Mouse (Mus musculus): ENCODE measurements around the gene Tns1. TPM values are rescaled to one million over a fixed set of nuclear protein-coding genes. Genes with fewer than 3 reads are reported as not detected.

The Tns1 gene
- polyA plus RNA-seq, 1 experiment from 2014 or later = 20.3 TPM

DNA sequence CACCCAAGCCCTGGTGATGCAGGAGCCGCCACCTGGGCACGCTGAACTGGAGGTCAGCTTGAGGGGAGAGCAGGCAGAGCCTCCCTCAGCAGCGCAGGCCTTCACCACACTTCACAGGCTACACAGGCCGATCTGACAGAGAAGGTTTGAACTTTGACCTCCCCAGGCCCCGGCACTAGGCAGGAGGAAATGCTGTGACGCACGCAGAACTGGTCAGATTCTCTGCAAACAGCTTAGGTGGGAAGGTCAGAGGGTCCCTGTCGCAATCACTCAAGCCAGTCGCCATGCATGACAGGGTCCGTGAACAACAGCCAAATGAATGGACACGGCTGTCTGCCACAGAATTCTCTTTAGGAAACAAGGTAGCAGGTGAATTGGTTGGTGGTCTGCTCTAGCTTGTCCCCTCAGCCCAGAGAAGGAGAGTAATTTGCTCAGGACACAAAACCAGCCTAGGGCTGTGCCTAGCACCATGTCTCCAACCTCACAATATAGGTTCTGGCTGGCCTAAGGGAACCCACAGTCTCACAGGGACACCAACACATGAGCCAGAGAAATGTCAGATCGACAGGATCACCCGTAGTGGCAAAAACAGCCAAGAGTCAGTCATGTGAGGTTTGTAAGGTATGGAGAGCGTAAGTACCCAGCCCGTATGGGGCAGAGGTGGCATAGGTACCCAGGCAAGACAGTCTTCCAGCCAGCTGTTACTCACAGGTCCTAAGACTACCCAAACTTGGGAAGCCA lies 194.9 kb downstream of the Tns1 start:
- H3K27ac ChIP-seq (replicated peaks) = no peak overlapping the region; the same call in 1 of the 2 replicates
- WGBS (ENCODE audit: insufficient replicate concordance) = 66% methylated on average over 15 of the region's 15 CpGs
- peaks cover 23% of the 10 kb centered on the region; the same call in 1 of the 2 replicates for H3K4me1 ChIP-seq (replicated peaks)
- H3K36me3 ChIP-seq (replicated peaks) = peaks cover 36% of the 10 kb centered on the region
- H3K4me2 ChIP-seq = no peak overlapping the region
- no peak overlapping the region for H3K4me3 ChIP-seq (replicated peaks)
- H3K9me3 ChIP-seq (replicated peaks) = no peaks in the 10 kb centered on the region
- H3K27me3 ChIP-seq = no peaks in the 10 kb centered on the region
- ATAC-seq (ENCODE audit: insufficient read depth) = peak; percentile 66
- H3K9ac ChIP-seq = no peak overlapping the region

DNA sequence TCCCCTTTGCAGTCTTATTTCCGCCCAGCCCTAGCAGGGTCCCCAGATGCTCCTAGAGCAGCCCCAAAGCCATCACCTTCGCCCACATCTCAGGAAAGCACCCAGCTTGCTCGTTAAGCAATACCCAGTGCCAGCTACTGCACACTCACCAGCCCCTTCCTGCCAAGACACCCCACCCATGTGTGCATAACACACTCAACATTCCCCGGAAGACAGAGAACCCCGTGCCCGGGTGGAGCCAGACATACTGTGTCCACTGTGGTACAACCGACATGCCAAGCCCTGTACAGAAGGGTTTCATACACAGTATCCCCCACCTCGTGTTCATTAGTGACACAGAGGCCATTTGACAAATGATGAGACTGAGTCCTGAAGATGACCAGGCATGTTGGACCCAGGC lies 195.9 kb downstream of the Tns1 start:
- Histone ChIP-seq H3K9ac (no peak overlapping the region), H3K9me3 (replicated peaks) (no peaks in the 10 kb centered on the region), H3K27me3 (no peaks in the 10 kb centered on the region), H3K27ac (replicated peaks) (no peak overlapping the region), H3K36me3 (replicated peaks) (peaks cover 46% of the 10 kb centered on the region), H3K4me3 (replicated peaks) (no peak overlapping the region), H3K4me2 (0 out of 2 replicates have a peak overlapping the region, but pooled peaks have one; percentile 3), H3K4me1 (replicated peaks) (peaks cover 23% of the 10 kb centered on the region; the same call in 1 of the 2 replicates)
- ATAC-seq (ENCODE audit: insufficient read depth) = no peak
- WGBS (ENCODE audit: insufficient replicate concordance) = 71% methylated on average over 8 of the region's 8 CpGs

DNA sequence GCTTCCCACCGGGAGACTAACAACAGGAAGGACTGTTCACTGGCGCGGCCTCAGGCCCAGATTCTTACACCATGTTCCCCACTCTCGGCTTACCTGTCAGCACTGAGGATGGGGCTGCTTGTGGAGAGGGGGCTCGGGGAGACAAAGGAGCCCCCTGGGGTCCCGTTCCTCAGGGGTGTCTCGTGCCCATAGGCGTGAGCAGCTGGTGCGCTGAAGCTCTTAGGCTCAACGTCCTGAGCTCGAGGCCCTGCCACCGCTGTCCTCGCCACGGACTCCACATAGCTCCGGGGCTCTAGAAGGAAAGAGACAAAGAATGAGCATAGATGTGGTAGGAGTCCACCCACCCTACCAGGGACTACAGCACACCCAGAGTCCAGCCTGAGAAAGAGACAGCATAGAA lies 196.4 kb downstream of the Tns1 start:
- Histone ChIP-seq H3K27ac (replicated peaks) (no peak overlapping the region), H3K27me3 (no peaks in the 10 kb centered on the region), H3K4me3 (replicated peaks) (no peak overlapping the region), H3K4me1 (replicated peaks) (peaks cover 23% of the 10 kb centered on the region; the same call in 1 of the 2 replicates), H3K9ac (no peak overlapping the region), H3K9me3 (replicated peaks) (no peaks in the 10 kb centered on the region), H3K4me2 (no peak overlapping the region), H3K36me3 (replicated peaks) (peaks cover 52% of the 10 kb centered on the region)
- WGBS (ENCODE audit: insufficient replicate concordance) = 78% methylated on average over 15 of the region's 15 CpGs
- no peak for ATAC-seq (ENCODE audit: insufficient read depth)

- Histone ChIP-seq H3K36me3 (replicated peaks) (peaks cover 67% of the 10 kb centered on the region), H3K27me3 (no peaks in the 10 kb centered on the region), H3K9ac (no peak overlapping the region), H3K9me3 (replicated peaks) (no peaks in the 10 kb centered on the region), H3K27ac (replicated peaks) (no peak overlapping the region), H3K4me2 (no peak overlapping the region), H3K4me3 (replicated peaks) (no peak overlapping the region), H3K4me1 (replicated peaks) (0 out of 2 replicates have a peak, but pooled peaks cover 18% of the 10 kb centered on the region)
- 68% methylated on average over 7 of the region's 7 CpGs for WGBS (ENCODE audit: insufficient replicate concordance)
- no peak for ATAC-seq (ENCODE audit: insufficient read depth)
Observed at GRCm38 (mm10) chr1:73926279-73926678, 198.0 kb downstream of the Tns1 start.

DNA sequence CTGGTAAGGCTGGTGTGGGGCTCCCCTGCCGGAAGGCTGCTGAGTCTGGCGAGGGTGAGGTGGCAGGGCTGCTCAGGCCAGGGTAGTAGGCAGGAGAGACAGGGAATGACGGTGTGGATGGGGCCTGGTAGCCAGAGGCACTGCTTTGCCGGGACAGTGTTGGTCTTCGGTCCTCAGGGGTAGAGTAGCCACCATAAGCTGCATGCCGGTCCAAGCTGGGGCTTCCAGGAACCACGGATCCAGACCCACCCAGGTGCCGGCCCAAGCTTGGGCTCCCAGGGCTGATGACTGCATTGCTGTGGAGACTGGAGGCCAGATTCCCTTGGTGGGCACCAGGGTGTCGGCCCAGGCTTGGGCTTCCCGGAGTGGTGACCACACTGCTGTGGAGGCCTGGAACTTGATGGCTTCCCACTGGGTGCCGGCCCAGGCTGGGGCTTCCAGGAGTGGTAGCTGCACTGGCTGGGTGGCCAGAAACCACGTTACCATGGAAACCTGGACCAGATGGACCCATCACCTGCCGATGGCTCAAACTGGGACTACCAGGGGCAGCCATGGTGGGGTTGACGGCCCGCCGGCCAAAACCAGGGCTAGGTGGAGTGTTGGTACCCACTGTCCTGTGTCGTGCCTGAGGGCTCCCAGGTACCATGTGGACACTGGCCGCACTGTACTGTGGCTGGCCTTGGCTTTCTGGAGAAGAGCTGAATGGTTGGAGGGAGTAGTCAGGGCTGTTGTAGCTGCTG lies 199.2 kb downstream of the Tns1 start:
- Histone ChIP-seq H3K36me3 (replicated peaks) (peaks cover 80% of the 10 kb centered on the region), H3K4me3 (replicated peaks) (no peak overlapping the region), H3K4me2 (no peak overlapping the region), H3K9me3 (replicated peaks) (no peaks in the 10 kb centered on the region), H3K27me3 (no peaks in the 10 kb centered on the region), H3K9ac (no peak overlapping the region), H3K4me1 (replicated peaks) (0 out of 2 replicates have a peak, but pooled peaks cover 13% of the 10 kb centered on the region), H3K27ac (replicated peaks) (no peak overlapping the region)
- ATAC-seq (ENCODE audit: insufficient read depth) = no peak
- WGBS (ENCODE audit: insufficient replicate concordance) = 84% methylated on average over 18 of the region's 18 CpGs

GRCm38 (mm10) chr1:73924210-73924609 lies 200.0 kb downstream of the Tns1 start:
- H3K4me3 ChIP-seq (replicated peaks) = no peak overlapping the region
- 0 out of 2 replicates have a peak, but pooled peaks cover 7% of the 10 kb centered on the region for H3K4me1 ChIP-seq (replicated peaks)
- H3K27ac ChIP-seq (replicated peaks) = no peak overlapping the region
- H3K27me3 ChIP-seq = no peaks in the 10 kb centered on the region
- 76% methylated on average over 5 of the region's 5 CpGs for WGBS (ENCODE audit: insufficient replicate concordance)
- ATAC-seq (ENCODE audit: insufficient read depth) = no peak
- no peak overlapping the region for H3K9ac ChIP-seq
- no peaks in the 10 kb centered on the region for H3K9me3 ChIP-seq (replicated peaks)
- peaks cover 88% of the 10 kb centered on the region for H3K36me3 ChIP-seq (replicated peaks)
- no peak overlapping the region for H3K4me2 ChIP-seq

GRCm38 (mm10) chr1:73923185-73923584 lies 201.1 kb downstream of the Tns1 start:
- Histone ChIP-seq H3K9ac (no peak overlapping the region), H3K27ac (replicated peaks) (no peak overlapping the region), H3K4me2 (no peak overlapping the region), H3K27me3 (no peaks in the 10 kb centered on the region), H3K4me1 (replicated peaks) (no peaks in the 10 kb centered on the region), H3K36me3 (replicated peaks) (peaks cover 97% of the 10 kb centered on the region), H3K4me3 (replicated peaks) (no peak overlapping the region), H3K9me3 (replicated peaks) (no peaks in the 10 kb centered on the region)
- WGBS (ENCODE audit: insufficient replicate concordance) = 52% methylated on average over 8 of the region's 8 CpGs
- peak; percentile 29; the same call in 1 of the 2 replicates for ATAC-seq (ENCODE audit: insufficient read depth)

DNA sequence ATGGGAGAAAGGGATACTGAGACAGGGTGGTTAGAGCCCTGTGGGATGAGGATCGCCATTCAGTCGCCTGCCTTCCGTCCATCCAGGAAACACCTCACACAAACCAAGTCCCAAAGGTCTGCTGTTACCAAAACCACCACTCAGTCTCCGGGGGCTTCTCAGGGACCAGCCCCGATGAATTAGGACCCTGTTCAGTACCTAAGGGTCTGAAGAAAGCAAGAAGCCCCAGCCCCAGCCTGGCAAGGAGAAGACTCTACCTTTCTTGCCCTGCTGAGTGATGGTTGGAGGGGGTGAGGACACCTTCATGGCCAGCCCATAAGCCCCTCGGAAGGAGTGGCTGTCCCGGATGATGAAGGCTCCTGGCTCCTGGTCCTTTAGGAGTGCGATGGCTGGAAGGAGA lies 203.5 kb downstream of the Tns1 start:
- ATAC-seq (ENCODE audit: insufficient read depth) = no peak
- no peak overlapping the region for H3K27ac ChIP-seq (replicated peaks)
- H3K27me3 ChIP-seq = no peaks in the 10 kb centered on the region
- 78% methylated on average over 8 of the region's 8 CpGs for WGBS (ENCODE audit: insufficient replicate concordance)
- no peaks in the 10 kb centered on the region for H3K9me3 ChIP-seq (replicated peaks)
- no peak overlapping the region for H3K4me2 ChIP-seq
- peaks cover 99% of the 10 kb centered on the region for H3K36me3 ChIP-seq (replicated peaks)
- H3K9ac ChIP-seq = no peak overlapping the region
- H3K4me3 ChIP-seq (replicated peaks) = no peak overlapping the region
- no peaks in the 10 kb centered on the region for H3K4me1 ChIP-seq (replicated peaks)

GRCm38 (mm10) chr1:73919909-73920308 lies 204.3 kb downstream of the Tns1 start:
- no peaks in the 10 kb centered on the region for H3K27me3 ChIP-seq
- H3K4me2 ChIP-seq = no peak overlapping the region
- H3K4me3 ChIP-seq (replicated peaks) = no peak overlapping the region
- peaks cover 92% of the 10 kb centered on the region for H3K36me3 ChIP-seq (replicated peaks)
- no peak for ATAC-seq (ENCODE audit: insufficient read depth)
- no peaks in the 10 kb centered on the region for H3K4me1 ChIP-seq (replicated peaks)
- no peak overlapping the region for H3K27ac ChIP-seq (replicated peaks)
- no peak overlapping the region for H3K9ac ChIP-seq
- no peaks in the 10 kb centered on the region for H3K9me3 ChIP-seq (replicated peaks)
- 85% methylated on average over 3 of the region's 3 CpGs for WGBS (ENCODE audit: insufficient replicate concordance)

GRCm38 (mm10) chr1:73918001-73918400 lies 206.2 kb downstream of the Tns1 start:
- WGBS (ENCODE audit: insufficient replicate concordance) = 73% methylated on average over 11 of the region's 11 CpGs
- peaks cover 82% of the 10 kb centered on the region for H3K36me3 ChIP-seq (replicated peaks)
- H3K9me3 ChIP-seq (replicated peaks) = no peaks in the 10 kb centered on the region
- H3K9ac ChIP-seq = no peak overlapping the region
- no peak for ATAC-seq (ENCODE audit: insufficient read depth)
- no peaks in the 10 kb centered on the region for H3K27me3 ChIP-seq
- no peak overlapping the region for H3K27ac ChIP-seq (replicated peaks)
- H3K4me3 ChIP-seq (replicated peaks) = no peak overlapping the region
- H3K4me1 ChIP-seq (replicated peaks) = no peaks in the 10 kb centered on the region
- no peak overlapping the region for H3K4me2 ChIP-seq

DNA sequence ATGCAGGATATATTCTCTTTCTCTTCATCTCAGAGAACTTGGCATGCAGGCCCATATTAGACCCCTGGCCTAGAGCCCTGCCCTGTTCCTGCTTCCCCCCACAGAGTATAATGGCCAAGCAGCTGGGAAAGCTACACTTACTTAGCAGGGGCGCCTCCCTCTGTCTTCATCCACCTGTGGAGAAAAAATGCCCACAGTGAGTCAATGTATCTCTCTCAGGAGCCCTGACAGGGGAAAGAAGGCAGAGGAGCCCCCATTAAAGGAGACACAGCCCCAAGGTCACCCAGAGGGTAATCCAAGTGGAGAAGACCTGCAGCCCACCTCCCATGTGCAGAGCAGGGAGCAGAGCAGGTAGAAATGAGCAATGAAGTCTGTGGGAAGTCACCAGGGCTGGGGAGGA lies 208.0 kb downstream of the Tns1 start:
- H3K27ac ChIP-seq (replicated peaks) = no peak overlapping the region
- H3K4me1 ChIP-seq (replicated peaks) = no peaks in the 10 kb centered on the region
- H3K4me3 ChIP-seq (replicated peaks) = no peak overlapping the region
- H3K4me2 ChIP-seq = no peak overlapping the region
- no peak overlapping the region for H3K9ac ChIP-seq
- WGBS (ENCODE audit: insufficient replicate concordance) = 65% methylated on average over 1 of the region's 1 CpGs
- no peaks in the 10 kb centered on the region for H3K27me3 ChIP-seq
- no peaks in the 10 kb centered on the region for H3K9me3 ChIP-seq (replicated peaks)
- H3K36me3 ChIP-seq (replicated peaks) = peaks cover 65% of the 10 kb centered on the region
- no peak for ATAC-seq (ENCODE audit: insufficient read depth)

Measured in liver, embryonic 15.5 days (tissue).